Mouse (Mus musculus): ENCODE data around the gene Slc25a42. TPM values are rescaled to one million over a fixed set of nuclear protein-coding genes. Genes with fewer than 3 reads are reported as not detected.
A peak's percentile ranks its signal among the peaks of the same experiment; 100 is the strongest.
"Not testable (repeated sequence)": the region's sequence is repeated elsewhere in the genome, so short reads cannot be mapped to it uniquely, and the experiment has no call there.

The Slc25a42 gene
- 10 to 100 TPM; 40.9 to 49.3 TPM for total RNA-seq (2021)
- 72.6 and 85.8 TPM in 2 replicates for polyA plus RNA-seq (2012; rRNA removed)
- long read RNA-seq, transcript Slc25a42-202 (8 exons, 3,196 nt), result major isoform, 11 of 19 reads
- long read RNA-seq, partial matches to known transcripts, result 4 of 19 reads
- long read RNA-seq, other reads (novel, unspliced or antisense), result 4 of 19 reads

DNA sequence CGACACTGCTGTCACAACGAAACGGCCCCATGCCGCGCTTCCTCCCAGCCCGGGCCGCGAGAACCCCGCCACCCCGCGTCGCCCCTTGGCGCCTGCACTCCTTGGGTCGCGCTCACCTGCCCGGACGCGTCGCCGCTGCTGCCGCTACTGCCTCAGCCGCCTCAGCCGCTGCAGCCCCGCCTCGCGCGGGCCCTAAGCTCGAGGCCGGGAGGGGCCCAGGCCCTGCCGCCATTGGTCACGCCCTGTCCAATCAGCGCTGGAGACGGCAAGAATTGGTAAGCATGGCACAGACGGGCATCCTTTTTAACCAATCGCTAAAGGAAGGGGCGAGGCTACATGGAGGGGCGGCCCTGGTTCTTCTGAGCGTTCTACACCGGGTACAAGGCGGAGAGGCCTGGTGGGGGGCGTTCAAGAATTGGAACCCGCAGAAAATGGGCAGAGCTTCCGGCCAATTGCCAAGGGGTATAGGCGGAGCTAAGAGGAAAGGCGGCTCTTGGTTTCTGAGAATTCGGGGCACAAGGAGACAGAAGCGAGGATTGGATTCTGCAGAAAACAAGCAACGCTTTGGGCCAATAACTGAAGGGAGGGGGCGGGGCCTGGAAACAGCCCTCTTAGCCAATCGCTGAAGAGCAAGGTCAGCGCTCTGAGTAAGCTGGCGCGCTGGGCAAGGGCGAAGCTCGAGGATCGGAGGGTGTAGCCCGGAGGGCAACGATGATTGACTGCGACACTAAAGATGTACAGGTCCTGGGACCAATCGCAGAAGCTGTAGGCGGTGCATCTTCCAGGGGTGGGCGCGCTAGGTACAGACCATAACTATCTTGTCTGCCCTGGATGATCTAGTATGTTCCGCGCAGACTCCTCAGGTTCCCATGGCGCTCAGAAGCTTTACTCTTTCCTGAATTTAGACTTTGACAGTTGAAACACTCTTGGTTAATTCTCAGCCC lies at the start of gene Slc25a42:
Slc25a42 (minus strand) TSS at position 194 of the 944 bp plus-strand sequence.
- peak; percentile 99 for DNase-seq

DNA sequence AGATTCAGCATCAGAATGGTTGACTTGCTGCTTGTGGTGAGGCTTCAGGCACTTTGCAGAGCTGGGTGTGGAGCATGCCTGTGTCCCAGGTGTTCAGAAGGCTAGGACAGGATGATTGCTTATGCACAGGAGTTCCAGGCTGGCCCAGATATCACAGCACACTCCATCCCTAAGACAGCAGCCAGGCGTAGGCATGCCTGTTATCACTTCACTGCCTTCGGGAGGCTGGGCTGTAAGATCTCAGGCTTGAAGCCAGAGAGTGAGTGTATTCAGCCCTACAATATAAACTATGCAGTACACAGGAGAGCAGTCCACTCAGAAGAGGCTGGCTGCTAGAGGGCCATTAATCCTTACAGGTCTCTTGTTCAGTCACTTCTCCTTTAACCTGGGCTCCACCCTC lies 46.9 kb upstream of the Slc25a42 start:
- no peak for DNase-seq

DNA sequence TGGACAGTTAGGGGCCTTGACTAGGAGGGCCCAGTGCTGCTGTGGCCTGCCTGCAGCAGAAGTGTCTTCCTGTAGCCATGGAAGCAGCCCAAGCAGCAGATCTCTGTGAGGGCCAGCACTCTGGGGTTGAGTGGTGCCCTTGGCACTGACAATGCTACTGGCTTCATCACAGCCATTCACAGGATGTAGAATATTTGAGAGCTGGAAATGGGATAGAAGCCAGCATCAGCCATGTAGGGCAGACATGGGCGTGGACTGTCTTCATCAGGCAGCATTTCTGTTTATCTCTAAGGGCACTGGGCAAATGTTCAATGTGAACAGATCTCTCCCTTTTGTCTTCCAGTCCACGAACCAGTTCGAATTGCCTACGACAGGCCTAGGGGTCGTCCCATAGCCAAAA lies 46.5 kb upstream of the Slc25a42 start:
- no peak for DNase-seq

DNA sequence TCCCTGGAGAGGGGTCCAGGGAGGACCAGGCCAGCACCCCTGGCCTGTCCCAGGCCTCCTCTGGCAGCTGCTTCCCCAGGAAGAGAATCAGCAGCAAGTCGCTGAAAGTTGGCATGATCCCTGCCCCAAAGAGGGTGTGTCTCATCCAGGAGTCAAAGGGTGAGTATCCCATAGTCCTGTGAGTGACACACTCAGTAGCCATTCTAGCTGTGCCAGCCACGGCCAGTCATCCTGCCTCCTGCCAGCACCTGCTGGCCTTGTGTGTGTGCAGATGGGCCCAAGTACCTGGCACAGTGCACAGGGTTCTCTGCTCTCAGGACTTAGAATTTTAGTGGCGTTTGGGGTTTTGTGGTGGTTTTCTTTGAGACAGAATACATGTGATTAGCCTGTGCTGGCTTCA lies 45.4 kb upstream of the Slc25a42 start:
- no peak for DNase-seq

DNA sequence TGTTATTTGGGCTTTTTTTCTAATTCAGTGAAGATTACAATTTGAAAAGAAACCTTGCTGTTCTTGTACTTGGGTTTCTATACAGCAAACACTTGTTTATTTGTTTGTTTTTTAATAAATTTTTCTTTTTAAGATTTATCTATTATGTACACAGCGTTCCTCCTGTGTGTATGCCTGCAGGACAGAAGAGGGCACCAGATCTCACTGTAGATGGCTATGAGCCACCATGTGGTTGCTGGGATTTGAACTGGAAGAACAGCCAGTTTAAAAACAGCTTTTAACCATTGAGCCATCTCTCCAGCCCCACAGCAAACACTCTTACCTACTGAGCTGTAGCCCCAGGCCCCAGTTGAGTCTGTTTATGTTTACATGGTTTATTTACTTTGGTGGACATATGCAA lies 42.5 kb upstream of the Slc25a42 start:
- DNase-seq, result no peak

DNA sequence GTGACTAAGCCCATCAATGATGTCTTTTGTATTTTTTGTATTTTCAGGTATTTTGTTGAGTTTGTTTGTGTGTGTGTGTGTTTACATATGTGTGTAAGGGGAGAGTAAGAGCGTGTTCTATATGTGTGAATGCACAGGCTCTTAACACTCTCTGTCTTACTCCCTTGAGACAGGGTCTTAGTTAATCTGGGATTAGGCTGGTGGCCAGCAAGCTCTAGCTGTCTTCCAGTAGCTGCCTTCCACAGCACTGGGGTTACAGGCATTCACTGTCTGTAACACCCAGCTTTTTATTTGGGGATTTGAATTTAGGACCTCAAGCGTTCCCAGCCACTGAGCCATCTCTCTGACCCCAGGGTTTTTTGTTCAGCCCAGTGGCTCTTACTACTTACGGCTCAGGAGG lies 35.7 kb upstream of the Slc25a42 start:
- DNase-seq, result no peak

DNA sequence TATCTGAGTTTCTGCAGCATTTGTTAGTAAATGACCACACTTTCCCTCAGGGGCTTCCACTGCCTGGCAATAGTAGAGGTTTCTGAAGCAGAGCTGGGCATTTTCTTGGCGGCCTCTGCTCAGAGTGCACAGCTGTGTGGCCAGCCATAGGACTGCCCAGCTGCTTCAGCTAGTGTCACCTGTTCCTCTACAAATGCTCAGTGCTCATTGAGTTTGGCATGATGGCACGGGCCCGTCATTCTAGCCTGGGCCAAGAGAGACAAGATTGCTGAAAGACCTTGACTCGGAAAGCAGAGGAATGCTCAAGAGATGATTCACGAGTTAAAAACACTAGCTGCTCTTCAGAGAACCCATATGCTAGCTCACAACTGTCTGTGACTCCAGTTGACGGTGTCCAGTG lies 34.5 kb upstream of the Slc25a42 start:
- DNase-seq, result peak; percentile 73

DNA sequence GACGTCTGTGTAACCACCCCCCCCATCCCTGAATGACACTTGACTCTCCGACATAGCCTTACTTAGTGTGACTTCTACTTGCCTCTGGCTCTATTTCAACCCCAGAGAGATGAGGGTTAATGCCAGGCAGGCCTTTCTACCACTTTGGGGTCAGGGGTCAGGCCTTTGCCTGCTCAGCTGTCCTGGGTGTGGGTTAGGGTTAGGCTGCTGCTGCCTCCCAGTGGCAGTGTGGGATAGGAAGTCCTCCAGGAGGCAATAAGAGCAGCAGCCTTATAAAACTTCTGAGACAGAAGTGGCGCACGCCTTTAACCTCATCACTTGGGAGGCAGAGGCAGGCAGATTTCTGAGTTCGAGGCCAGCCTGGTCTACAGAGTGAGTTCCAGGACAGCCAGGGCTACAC lies 28.5 kb upstream of the Slc25a42 start:
- DNase-seq, result no peak

DNA sequence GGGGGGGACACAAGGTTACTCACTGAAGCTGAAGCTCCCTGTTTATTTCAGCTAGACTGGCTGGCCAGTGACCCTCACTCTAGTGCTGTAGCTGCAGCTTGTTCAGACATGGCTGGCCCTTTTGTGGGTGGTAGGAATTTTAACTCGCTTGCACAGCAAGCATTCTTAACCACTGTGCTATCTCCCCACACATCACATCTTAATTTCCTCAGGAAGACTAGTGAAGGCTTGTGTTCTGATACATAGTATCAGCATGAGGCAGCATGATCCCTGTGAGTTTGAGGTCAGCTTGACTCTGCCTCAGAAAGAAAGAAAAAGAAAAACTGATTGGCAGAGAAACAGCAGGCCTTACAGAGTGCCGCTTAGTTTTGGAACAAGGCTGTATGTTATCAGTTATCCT lies 25.7 kb upstream of the Slc25a42 start:
- no peak for DNase-seq

DNA sequence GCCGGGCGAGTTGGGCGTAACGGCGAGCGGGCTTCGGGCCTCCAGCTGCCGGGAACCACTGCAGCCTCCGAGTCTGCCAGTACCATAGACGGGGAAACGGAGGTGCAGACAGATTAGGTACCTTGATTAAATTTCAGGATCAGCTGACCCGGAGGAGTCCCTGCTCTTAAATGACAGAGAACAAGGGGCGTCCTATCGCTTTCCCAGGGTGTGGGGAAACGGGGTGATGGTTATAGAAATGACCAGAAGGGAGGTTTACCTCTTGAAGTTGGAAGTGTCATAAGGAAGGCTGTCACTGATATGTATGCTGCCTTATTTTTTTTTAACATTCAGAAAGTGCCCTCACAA lies 22.6 kb upstream of the Slc25a42 start:
- DNase-seq, result no peak

DNA sequence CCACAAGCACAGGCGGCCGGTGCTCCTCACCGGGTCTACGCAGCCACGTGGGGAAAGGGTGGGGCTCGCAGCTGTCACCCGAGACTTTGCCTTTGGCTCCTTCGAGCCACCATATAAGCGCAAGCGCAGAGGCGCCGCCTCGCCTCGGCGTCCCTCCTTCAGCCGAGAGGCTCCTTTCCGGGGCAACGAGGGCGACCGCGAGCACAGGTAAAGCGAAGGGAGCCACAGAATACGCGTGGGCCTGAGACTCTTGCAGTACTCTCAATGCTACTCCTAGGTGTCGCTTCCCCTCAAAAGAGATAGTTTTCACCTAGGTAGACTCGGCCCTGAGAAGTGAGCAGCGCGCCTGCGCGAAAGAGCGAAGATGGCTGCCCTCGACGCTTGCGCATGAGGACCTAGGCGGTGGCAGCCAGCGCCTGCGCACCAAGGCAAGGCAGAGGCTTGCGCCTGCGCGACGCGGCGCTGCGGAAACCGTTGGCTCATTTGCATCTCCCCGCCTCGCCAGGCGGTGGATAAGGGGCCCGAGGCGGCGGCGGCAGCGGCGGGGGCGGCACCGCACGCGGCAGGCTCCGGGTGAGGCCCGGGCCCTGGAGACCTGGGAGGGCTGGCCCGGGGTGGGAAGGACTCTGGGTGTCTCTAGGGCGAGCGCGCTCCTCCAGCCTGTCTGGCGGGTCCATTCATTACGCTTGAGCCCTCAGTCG lies 22.1 kb upstream of the Slc25a42 start, which contains the start of the genes Sugp2 and Armc6:
Sugp2 (plus strand) TSS at position 147 of the 701 bp plus-strand sequence.
Armc6 (minus strand) TSS at position 387 of the 701 bp plus-strand sequence.
- DNase-seq, result peak; percentile 97

DNA sequence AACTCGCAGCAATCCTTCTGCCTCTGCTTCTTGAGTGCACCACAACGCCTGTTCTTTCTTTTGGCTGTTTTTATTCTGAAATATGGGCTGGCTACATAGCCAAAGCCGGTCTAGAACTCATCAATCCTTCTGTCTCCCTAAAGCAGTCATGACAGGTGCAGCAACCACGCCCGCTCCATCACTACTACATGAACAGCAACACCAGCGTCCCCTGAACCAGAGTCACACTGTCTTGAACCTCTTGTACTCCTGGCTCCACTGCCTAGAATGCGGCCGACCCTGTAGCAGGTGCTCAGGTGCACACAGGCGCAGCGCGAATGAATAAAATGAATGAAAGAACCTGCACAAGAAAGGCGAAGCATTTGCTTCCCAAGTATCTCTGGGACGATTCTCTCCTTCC lies 21.5 kb upstream of the Slc25a42 start:
- DNase-seq, result no peak

DNA sequence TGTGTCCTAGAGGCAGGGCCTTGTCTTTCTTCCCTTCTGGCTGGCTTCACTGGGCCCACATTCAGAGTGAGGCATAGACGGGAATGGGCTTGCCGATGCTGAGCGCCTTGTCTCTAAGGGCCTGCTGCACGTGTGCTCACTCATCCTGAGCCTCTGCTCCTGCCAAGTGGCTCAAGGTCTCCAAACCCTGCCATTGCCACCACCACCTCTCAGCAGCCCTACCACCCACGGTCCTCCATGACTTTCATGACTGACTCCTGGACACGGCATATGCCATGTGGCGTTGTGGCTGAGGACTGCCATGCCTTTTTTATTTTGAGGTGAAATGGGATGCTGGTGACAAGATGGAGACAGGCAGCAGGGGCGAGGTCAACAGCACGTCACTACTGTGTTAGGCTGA lies 18.7 kb upstream of the Slc25a42 start:
- DNase-seq, result peak; percentile 60

DNA sequence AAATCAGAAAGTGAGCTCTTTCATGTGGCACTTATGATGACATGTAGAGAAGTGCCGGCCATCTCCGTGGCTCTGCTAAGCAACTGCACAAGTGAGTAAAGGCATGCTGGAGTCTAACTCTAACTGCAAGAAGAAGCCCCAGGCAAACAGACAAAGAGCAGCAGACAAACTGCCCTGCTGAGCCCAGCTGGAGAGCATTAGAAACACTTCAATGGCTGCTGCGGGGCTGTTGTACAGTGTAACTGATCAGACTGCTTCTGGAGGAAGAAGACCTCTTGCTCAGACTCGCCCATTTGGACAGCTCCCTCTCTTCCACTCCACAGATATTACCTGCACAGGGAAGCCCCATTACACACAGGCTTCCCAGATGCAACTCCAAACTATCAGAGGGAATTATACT lies 15.9 kb upstream of the Slc25a42 start:
- no peak for DNase-seq

DNA sequence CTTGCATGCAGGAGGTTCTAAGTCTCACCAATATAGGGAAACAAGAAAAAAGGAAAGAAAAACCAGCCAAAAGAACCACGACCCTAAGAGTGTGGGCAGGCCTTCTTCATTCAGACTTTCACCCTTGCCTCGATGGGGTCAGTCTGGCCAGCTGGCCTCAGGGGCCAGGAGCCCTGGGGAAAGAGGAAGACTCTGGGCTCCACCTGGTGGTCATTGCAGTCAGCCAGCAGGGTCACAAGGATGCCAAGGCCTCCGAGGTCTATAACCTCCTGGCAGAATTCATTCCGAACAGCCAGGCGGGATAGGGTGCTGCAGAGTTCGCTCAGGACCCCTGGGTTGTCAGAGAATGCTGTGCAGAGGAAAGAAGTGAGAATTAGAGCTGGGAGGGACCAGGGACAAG lies 11.2 kb upstream of the Slc25a42 start:
- DNase-seq, result peak; percentile 70

DNA sequence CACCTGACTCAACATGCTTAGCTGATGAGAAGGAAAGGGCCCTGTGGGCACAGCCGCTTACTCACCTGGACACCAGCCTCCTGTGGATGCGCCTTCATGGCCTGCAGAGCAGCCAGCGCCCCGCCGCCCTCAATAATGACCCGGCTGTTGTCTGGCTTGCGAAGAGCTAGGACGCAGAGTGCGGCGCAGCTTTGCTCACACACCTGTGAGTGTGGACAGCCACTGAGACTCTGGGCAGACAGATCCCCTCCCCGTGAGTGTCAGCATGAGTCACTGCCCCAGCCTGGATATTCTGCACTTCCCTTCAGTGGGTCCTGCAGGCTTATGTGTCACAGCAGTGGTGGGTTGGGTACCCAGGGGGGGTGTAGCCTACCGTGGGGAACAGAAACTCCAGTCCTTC lies 9.9 kb upstream of the Slc25a42 start:
- no peak for DNase-seq

DNA sequence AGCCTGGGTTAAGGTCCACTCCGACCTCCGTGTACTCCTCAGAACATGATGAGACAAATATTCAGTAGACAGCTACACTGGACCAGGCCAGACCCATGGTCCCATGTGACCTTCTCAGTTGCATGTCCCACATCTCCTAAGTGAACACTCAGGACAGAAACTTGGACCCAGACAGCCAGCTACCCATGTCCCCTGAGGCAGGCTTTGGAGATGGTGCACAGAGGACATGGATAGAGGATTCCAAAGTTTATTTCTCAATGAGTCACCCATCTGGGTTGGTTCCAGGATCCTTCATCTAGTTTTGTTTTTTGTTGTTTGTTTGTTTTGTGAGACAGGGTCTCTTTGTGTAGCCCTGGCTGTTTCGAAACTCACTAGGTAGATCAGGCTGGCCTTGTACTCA lies 8.8 kb upstream of the Slc25a42 start:
- DNase-seq, result peak; percentile 34

DNA sequence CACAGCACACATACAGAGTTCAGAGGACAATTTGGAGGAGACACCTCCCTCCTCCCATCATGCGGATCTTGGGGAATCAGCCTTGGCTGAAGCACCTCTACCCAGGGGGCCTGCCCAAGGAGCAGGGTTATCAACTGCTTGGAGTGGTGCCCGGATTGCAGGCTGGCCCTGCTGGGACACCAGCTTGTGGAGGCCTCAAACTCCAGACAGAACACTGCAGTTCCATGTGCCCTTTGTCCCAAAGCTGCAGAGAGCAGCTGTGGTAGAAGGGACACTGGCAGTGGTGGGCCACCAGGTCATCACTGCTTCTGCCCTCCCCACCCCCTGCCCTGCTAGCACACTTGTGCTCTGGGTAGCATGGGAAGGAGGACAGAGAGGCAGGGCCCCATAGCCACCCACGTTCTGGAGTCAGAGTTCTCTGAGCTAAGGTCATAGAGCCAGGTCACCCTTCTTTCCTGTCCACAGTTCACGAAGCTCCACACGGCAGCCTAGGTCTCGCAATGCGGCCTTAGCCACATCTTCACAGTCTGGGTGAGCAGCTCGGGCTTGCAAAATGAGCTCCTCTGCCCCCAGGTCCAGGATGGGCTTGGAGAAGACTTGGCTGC lies 8.2 kb upstream of the Slc25a42 start:
- peak; percentile 78 for DNase-seq

DNA sequence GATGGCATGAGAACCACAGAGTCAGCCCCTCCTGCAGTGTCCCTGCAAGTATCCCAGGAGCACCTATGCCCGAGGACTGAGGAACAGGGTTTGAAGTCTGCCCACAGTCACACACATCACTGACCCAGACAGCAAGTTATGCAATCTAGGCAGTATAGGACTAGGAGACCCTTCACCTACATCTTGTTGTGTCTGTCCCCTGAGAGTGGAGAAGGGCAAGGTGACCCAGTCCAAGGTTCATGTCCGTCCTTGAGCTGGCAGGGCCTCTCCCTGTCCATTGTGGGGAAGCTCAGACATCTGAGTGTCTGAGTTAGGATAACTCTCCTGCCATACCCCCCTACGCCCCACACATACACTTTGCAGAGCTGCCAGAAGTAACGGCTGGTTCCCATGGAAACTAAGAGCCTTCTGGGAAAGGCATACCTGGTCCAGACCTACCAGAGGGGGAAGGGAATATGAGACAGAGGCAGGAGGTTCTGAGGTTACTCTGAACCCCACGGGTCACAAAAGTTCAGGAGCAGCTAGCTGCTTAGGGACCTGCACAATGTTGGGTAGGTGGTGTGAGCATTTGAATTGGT lies 7.1 kb upstream of the Slc25a42 start:
- peak; percentile 39 for DNase-seq

DNA sequence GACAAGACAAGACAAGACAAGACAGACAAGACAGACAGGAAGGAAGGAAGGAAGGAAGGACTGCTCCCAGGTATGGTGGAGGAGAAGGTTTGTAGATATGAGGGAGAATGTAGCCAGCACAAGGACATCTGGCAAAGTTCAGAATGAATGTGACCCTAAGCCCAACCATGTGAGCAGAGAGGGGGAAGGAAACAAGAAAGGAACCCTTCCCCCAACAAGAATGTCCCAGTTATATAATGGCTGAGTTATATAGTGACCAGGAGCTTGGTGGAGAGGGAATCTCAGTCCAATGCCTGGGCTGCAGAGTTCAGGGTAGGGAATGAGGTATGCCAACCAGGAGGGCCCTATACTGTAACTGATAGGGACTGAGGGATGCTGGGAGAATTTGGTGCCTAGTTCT lies 5.3 kb upstream of the Slc25a42 start:
- DNase-seq, result no peak

DNA sequence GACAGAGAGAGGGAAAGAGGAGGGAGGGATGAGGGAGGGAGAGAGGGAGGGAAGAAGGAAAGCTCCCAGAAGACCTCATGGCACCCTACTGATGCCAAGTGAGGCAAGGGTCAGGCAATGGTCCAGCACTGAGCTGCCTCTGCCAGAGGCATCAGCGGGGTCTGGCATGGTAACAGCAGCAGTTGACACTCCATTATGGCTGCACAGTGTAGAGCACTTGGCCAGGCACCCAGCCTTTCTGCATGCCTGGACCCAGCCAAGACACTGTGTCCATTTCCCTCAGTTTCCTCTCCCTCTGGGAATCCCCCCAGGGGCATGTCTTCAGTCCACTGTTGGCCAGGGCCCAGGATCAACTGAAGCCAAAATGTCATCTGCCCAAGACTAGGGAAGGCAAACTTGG lies 4.5 kb upstream of the Slc25a42 start:
- peak; percentile 76 for DNase-seq

DNA sequence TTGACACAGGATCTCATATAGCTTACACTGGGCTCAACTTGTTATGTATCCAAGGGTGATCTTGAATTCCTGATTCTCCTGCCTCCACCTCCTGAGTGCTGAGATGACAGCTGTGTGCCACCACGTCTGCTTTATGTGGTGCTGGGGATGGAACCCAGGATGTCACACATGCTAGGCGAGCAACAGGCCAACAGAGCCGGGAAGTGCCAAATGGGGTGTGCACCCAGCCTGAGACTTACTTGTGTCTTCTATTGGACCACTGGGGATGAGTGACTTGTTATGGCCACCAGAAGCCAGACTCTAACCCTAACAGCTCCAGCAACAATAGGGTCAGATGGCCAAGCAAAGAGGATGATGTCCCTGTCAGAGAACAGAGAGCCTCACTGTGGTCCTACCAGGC lies 4.1 kb upstream of the Slc25a42 start:
- DNase-seq, result not testable (repeated sequence)
